Mouse (Mus musculus) retina, embryonic 14.5 days (tissue): Measurements from ENCODE around the gene Tcf7l2.

Experiments used
- DNase-seq: peaks from one replicate; pipeline ENCODE4 v3.0.0-alpha.2; 2015; ENCODE audit warnings: low spot score

Tcf7l2 gene

DNA sequence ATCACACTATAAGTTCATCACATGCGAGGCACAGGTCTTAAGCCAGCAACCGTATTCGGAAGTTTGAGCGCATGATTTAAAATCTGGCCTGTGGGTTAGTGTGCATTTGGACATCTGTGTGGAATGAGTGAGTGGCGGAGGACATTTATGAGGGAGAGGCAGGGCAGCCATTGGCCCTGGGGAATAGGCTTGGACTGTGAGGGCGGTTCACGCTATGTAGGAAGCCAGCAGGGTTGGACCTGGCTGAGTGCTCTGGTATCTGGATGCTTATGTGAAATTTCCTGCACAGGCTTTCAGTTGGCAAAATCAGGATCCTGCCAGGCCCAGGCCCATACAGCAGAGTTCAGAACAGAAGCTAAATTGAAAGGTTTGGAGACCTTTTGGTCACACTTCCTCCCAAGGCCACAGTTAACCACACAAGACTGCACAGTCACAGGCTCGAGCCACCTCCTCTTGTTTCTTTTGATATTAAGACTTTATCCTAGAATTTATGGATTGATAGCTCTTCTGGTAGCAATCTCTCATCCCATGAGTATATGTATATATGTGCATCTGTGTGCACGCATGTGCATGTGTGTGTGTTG lies 89.4 kb downstream of the Tcf7l2 start:
- no peak for DNase-seq

DNA sequence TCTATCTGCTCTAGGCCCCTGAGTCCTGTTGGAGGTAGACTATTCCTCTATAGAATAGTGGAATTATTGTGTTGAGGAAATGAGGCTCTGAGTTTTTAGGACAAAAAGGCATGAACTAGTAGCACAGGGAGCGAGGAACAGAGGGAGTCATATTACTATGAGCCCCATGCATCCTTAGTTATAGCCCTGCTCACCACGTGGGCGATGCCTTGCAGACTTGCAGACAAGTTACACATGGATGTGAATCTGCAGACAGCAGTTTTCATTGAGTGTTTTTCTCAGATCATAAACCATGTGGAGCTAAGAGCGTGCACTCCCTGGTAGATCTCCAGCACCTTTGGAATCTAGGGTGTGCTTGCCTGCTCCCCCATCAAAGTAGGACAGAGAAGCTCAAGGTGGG lies 90.5 kb downstream of the Tcf7l2 start:
- no peak for DNase-seq

DNA sequence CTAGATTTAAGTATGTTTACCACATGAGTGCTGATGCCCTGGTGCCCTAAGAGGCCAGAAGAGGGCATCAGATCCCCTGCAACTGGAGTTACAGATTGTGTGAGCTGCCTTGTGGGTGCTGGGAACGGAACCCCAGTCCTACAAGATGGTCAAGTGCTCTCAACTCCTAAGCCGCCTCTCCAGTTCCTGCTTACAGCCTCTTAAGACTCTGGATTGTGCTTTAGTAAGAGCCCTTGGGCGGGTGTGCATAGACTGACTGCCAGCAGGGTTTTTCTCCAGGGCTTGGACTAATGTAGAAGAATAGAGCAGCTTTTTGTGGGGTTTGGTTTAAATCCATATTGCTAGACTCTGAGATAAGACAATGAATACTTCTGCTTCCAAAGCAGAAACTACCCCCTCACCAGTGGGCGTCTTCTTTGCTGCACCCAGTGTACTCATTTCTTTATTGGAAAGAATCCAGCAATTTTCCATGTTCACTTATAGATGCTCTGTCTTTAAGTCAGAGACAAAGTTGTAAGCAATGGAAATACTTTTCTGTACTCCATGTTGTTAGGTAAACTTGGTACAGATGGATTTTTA lies 92.3 kb downstream of the Tcf7l2 start:
- DNase-seq = no peak

DNA sequence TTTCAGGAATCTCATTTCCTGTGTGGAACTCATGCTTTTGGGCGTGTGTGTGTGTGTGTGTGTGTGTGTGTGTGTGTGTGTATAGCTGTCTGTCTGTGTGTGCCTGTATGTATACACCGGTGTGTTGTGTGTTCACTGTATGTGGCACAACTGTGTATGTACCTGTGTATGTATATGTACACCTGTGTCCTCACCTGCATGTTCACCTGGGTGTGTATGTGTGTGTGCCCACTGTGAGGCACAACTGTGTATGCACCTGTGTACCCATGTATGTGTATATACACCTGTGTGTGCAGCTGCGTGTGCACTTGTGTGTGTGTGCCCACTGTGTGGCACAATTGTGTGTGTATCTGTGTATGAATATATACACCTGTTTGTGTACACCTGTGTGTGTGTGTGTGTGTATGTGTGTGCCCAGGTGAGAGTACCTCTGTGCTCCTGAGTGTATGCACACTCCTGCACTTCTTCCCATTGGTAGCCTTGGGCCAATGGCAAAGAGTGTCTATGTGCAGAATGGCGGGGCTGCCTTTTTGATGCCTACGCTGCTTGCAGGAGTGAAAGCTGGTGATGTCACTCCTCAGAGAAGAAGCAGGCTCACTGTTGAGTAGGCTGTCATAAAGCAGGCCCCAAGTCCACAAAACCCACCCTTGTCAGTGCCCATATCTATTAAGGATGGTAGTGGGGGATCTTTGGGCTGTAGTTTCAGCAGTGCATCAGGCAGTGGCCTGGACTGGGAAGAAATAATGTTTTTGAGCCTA lies 95.5 kb downstream of the Tcf7l2 start:
- DNase-seq = peak; percentile 60

DNA sequence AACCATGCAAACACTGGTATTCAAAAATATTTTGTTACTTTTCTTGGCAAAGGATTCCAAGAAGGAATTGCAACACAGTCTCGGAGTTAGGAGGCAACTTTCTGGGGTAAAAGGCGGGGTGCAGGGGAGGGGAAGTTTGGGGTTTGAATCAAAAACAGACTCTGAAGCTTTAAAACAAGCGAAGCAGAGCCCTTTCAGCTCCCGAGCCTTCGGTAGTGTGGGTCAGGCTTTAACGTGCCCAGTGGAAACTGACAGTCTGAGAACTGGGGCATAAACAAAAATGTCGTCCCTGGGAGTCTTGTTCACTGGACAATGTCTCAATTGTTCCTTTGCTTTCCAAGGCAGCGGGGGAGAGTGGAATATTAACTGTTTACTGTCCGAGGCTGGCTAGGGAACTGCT lies 96.3 kb downstream of the Tcf7l2 start:
- DNase-seq = peak; percentile 89

DNA sequence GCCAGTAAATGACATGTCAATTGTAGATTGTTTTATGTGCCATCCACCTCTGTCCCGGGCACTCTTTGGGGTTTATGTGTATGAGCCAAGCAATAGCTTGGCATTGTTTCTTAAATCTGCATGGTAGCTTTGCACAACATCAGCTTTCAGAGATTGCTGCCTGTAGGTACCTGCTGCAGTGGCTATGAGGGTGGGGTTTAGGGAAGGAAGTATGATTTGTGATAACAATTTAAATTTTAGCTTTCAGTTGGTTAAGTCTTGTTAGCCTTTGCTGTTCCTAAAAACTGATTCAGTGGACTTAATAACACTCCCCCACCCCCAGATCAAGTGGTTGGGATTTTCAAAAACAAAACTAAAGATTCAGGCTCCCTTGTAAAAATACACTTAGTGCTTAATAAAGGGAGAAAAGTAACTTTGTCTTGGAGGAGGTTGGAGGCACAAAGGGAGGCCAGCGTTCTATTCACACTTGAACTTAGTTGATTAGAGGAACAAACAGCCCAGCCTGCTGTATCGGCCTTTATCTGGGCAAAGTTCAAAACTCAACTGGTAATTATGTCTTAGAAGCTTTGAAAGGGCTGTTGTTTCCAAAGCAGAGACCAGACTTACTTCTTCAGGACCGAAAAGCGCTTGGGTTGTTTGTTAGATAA lies 96.9 kb downstream of the Tcf7l2 start:
- DNase-seq = peak; percentile 34

DNA sequence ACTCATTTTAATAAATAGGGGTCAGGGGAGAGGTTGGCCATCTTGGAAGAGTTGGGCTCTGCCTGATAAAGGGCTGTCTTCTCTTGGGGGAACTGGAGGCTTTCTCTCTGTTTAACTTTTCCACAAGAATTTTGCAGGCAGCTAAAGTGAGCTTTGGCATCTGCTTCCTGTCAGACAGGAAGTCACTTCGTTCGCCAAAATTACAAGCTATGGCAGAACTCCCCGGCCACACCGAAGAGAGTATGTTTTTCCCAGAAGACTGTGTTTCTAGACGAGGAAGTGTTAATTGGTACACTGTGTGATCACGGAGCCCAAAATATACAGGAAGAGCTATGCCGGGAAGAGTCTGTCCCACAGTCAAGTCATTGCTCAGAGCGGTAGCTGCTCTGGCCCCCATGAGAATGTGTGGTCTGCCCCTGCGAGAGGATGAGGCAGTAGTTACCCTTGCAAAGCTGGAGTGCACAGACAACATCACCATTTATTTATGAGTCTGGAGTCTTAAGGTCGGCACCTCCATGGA lies 97.5 kb downstream of the Tcf7l2 start:
- DNase-seq = no peak

DNA sequence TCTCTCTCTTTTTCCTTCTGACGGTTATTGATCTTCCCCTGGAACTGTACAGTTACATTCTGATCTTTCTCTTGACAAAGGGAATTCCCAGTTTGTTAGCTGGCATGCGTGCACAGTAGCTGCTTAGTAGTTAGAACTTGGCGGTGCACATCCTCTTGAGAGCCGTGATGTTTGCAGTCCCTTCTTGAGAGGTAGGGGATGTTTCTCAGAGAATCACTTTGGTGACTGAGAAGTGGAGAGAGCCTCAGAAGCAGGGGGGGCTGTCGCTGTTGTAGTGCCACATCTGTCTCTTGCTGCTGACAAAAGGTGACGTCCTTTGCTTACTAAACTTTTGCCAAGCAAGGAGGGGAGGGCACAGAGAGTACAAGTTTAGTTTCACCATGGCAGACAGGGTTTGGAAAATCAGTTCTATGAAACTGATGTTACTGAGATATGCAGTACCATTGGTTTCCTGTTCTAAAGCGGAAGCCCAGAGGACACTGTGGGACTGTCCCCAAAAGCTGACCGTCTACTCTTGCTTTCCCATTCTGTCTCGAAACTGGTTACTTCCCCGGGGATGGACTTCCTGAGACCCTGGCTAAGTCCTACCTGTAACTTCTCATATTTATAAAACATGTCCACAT lies 99.0 kb downstream of the Tcf7l2 start:
- DNase-seq = no peak

DNA sequence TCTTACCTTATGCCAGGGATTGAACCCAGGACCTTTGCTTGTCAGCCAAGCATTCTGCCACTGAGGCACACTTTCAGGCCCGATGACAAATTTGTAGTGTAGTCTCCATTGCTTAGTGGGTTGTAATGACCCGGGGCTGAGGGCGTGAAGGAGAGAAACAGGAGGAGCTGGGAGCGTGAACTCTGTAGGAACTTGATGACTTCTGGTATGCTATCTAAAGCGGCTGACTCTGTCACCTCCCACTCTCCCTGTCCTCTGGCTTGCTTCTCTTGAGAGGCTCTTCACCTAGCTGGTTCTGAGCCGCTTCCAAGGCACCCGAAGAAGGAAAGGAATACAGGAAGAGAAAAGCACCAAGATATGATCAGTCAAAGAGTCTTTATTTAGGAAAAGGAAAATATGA lies 100.4 kb downstream of the Tcf7l2 start:
- no peak for DNase-seq

DNA sequence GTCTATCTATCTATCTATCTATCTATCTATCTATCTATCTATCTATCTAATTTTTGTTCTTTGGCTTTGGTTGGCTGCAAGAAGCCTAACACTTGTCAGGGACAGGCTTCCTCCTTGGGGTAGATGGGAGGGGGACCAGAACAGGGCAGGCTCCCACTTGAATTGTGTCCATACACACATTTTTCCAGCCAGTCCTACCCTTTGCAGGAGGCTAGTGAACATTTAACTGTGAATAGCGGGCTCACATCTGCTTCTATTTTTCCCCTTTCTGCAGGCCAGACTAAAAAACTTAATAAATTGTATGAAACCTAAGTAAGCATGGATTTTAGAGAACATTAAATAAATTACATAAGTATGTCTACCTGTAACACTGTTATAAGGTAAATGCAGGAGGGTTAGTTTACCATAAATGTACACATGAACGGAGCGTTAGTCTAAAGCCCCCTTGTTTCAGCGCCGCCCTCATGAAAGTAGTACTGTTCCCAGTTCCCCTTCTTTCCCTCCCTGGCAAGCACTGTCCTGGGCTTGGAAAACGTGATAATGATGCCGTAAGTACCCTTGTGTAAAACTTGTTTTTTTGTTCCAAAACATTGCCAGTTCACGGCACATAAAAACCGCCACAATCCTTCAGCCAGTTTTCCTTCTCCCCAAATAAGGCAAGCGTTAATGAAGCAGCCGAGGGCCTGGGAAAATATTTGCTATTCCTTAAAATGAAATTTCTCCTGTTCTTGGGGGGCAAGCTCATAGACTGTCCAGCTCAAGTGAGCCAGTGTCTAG lies 101.7 kb downstream of the Tcf7l2 start:
- DNase-seq = no peak

DNA sequence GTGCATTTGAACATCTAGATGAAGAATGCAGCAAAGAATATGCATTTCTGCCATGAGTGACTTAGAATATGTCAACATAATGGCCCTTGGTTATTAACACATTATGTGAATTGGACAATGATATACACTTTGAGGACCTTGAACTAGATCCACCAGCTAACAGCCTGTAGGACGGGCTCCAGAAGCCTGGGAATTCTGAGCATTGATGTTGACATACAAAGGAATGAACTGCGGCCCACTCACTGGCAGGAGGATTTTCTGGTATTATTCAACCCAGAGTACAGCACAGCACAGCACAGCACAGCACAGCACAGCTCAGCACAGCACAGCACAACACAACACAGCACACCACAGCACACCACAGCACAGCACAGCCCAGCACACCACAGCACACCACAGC lies 104.1 kb downstream of the Tcf7l2 start:
- no peak for DNase-seq

DNA sequence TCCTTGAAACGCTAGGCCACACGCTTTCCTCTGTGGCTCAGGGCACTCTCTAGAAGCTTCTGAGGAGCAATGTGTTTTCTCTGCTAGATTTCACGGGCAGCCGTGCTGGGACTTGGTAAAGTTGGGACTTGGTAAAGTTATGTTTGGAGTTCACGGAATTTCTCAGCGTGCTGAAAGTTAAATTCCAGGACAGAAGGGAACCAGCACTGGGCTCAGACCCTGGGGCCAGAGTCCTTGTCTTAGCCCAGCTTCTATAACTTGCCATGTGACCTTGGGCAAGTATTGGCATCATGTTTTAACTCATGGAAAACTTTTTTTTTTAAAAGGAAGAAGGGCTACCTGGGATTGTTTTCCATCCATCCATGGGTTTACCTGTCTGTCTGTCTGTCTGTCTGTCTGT lies 104.6 kb downstream of the Tcf7l2 start:
- no peak for DNase-seq

DNA sequence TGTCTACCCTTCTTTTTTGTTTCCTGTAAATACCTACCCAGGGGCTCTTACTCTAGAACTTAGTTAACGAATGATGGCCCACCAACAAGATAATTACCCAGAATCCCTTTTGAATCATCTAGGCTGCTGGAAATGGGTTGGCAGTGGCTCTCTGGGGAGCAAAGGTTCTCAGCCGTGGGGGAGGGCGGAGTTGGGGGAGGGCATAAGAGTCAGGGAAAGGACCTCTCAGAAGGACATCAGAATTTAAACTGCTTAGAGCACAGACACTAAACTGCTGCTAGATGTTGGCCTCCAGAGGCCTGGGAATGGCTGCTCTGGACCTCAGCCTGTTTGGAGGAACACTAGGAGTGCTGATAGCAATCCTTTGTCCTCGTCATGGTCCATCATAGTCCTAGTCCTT lies 105.4 kb downstream of the Tcf7l2 start:
- DNase-seq = no peak

DNA sequence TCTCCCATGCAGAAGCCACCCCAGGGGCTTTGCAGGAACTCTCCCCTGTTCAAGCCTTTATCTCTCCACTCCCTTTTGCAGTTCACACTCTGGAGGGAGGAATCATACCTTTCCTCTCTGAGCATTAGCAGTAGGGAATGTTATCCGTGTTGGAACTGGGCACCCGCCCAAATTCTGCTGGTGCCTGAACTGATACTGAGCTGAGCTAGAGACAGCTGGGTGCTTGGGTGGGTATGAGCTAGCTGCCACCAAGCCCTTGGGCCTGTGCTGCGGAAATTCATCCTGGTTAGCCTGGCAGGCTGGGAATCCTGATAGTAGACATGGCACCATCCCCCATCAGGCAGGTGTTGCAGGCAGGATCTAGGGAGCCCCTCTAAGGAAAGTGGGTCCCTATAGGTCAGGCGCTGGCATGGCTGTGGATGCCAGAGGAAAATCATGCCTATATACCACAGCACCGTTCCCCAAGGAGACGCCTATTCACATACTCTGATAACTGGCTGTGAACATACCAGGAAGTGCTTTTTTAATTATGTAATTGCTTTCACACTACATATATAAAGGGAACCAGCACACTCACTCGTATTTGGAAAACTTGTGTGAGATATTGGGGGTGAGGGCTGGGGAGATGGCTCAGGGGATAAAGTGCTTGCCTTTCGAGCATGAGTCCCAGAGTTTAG lies 108.9 kb downstream of the Tcf7l2 start:
- no peak for DNase-seq

DNA sequence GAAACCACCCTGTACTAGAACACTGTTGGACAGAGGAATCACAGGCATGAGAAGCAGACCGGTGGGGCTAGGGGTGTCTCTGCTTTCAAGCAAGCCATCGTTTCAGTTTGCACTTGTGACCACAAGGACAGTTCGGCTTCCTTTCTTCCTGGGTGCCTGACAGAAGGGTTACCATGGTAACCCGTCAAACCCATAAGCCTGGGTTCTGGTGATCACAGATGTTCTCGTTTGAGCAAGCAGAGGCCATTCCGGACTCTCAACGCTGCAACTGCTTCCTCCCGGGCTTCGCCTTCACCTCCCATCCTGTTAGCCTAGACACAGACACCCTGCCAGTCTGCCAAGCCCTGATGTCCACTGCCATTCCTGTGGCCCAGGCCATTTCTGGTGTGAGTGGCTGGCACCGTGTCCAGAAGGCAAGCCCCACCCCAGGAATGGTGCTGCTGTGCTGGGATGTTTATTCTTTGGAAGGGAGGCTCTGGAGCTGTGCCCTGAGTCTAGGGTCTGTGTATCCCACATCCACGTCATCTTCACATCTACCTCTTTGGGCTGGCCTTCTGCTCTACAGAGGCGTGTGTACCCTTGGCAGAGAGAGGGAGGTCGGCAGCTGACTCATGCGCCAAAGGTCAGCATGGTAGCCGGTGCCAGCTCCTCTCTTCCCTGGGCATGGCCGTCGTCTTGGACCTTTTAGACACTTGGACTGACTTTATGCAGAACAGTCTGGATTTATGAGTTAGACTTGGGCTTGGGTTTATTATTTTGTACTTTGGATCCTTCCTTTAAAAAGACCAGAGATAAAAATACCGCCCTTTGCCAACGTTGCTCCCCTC lies 110.1 kb downstream of the Tcf7l2 start:
- DNase-seq = no peak

DNA sequence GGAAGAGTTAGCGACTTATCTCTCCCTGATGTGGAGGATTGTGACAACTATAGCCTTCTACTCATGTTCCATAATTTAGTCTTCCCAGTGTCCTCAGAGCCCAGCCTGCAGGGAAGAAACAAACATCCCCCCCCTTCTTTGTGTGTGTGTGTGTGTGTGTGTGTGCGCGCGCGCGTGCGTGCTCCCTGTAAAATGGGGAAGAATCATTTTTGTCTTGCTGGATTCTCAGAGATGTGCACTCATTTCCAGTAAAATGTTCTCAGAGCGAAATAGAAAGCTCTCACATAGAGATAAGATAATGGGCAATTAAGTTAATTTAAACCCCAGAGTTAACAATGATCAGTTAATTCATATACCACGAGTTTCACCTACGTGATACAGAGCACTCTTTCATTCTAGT lies 112.8 kb downstream of the Tcf7l2 start:
- DNase-seq = no peak

DNA sequence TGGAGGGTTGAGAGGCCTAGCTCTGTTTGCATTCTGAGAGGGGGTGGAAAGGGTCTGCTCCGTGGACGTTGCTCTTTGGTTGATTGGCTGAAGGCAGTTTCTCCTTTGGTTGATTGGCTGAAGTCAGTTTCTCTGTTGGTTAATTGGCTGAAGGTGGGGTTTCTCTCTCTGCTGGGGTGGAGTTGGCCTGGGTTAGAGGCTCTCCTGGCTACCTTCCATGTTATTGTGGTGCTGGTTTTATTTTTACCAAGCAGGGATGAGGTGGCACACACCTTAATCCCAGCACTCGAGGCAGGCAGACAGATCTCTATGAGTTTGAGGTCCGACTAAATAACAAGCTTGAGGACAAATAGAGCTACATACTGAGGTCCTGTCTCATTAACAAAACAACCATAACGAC lies 114.0 kb downstream of the Tcf7l2 start:
- no peak for DNase-seq

DNA sequence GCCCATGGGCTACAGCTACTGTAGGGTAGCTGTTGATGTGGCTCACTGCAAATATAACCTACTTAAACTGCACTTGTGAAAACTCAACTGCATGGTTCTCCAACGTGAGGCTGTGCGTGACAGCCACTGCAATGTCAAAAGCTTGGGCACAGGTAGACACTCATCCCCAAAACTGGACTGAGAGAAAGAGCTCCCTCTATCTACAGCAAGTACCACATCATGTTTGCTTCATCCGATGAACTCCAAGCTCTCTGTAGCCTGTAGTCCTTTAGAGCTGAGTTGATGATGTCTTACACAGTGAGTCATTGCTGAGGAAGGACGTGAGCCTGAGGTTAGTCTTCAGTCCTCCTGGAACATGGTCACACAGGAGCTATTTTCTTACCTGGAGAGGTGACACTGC lies 115.7 kb downstream of the Tcf7l2 start:
- DNase-seq = no peak

DNA sequence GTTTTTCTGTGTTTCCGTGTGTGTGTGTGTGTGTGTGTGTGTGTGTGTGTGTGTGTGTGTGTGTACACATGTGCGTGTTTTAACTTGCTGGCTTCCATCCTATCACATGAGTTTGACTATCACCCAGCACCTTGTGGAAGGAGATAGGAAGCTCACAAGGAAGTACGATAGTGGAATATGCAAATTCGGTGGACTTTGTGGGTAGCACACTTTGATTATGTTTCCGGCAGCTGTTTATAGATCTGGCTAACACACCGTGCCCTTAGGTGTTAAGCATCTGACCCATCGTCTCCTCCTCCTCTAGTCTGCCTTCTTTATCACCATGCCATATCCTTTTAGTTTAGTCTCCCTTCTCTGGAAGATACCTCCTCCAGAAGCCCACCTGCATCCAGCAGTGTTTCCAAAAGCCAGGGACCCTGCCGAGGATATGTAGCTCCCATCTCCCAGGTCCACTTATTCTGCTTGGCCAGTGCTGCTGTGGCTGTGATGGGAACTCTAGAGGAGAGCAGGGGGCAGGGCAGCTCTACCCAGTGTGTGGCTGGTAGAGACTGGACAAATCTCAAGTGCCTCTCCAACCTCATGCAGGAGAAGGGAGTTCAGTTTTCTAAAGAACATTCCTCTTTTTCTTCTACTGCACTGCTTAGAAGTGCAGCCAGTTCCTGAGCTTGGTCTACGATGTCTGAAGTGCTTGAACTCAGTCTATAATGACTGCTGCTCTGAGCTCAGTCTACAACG lies 118.6 kb downstream of the Tcf7l2 start:
- DNase-seq = no peak

DNA sequence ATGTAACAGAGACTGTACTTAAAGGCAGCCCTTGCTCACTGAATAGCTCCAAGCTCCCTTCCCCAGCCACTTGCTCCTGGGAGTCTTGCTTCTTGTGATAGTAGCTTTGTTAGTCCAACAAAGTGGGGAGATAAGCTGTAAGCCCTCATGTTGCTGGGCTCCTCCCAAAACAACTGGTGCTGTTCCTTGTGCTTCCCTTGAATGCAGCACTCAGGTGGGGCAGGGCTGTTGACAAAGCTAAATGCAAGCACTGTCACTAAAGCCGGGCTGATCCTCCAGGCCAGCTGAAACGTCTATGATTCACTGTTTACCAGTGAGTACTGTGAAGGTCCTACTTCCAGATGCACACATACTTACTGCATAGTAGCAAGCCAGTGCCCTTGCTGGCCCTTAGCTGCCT lies 120.1 kb downstream of the Tcf7l2 start:
- no peak for DNase-seq
